Mouse (Mus musculus) left cerebral cortex, postnatal 4 days (tissue): ENCODE results near the gene Sipa1l3. TPM values are rescaled to one million over a fixed set of nuclear protein-coding genes. Genes with fewer than 3 reads are reported as not detected.
A peak's percentile ranks its signal among the peaks of the same experiment; 100 is the strongest.

Experiments used
- DNase-seq: peaks from one replicate; pipeline ENCODE4 v3.0.0-alpha.2; 2022
- intact Hi-C: fragments of 180-260 bp; cut with DNase I; formaldehyde crosslinking; loops from one replicate; pipeline ENCODE4 v1.15.1; 2025
- total RNA-seq, 2 experiments: library from RNA; stranded (reverse); gene quantifications; 2 replicates each; pipeline ENCODE4 v1.2.3; 2021

The Sipa1l3 gene
- total RNA-seq, 2 experiments from 2014 or later = 58.2 to 58.4 TPM

- intact Hi-C loops = no loop called here
- DNase-seq = no peak
These were observed 98.6 kb downstream of the Sipa1l3 start for GRCm38 (mm10) chr7:29419836-29420235.

GRCm38 (mm10) chr7:29418231-29418630, 100.2 kb downstream of the Sipa1l3 start:
- DNase-seq = no peak
- intact Hi-C loops = no loop called here

GRCm38 (mm10) chr7:29417332-29418069, 100.9 kb downstream of the Sipa1l3 start:
- no peak for DNase-seq
- intact Hi-C loops = no loop called here

GRCm38 (mm10) chr7:29416906-29417305, 101.5 kb downstream of the Sipa1l3 start:
- intact Hi-C loops = no loop called here
- DNase-seq = no peak

GRCm38 (mm10) chr7:29411838-29412580, 106.4 kb downstream of the Sipa1l3 start:
- no peak for DNase-seq

GRCm38 (mm10) chr7:29411216-29411816, 107.1 kb downstream of the Sipa1l3 start:
- intact Hi-C loops = no loop called here
- DNase-seq = no peak

More at GRCm38 (mm10) chr7:29411838-29412580, 106.4 kb downstream of the Sipa1l3 start:
- intact Hi-C loops = no loop called here

GRCm38 (mm10) chr7:29410402-29410801, 108.0 kb downstream of the Sipa1l3 start:
- intact Hi-C loops = no loop called here
- DNase-seq = no peak

- no peak for DNase-seq
- intact Hi-C loops = no loop called here
These were observed 111.6 kb downstream of the Sipa1l3 start for GRCm38 (mm10) chr7:29406855-29407254.

- DNase-seq = no peak
- intact Hi-C loops = no loop called here
These were observed 114.3 kb downstream of the Sipa1l3 start for GRCm38 (mm10) chr7:29404126-29404525.

GRCm38 (mm10) chr7:29402015-29402414, 116.4 kb downstream of the Sipa1l3 start:
- intact Hi-C loops = no loop called here
- DNase-seq = no peak

- DNase-seq = peak; percentile 70
- intact Hi-C loops = no loop called here
These were observed 118.0 kb downstream of the Sipa1l3 start for GRCm38 (mm10) chr7:29400451-29400850.

GRCm38 (mm10) chr7:29399056-29399455, 119.4 kb downstream of the Sipa1l3 start:
- intact Hi-C loops = no loop called here
- DNase-seq = peak; percentile 65

- intact Hi-C loops = no loop called here
- DNase-seq = peak; percentile 66
These were observed 121.0 kb downstream of the Sipa1l3 start for GRCm38 (mm10) chr7:29397486-29397885.

GRCm38 (mm10) chr7:29396943-29397340, 121.5 kb downstream of the Sipa1l3 start:
- DNase-seq = peak; percentile 67
- intact Hi-C loops = no loop called here

GRCm38 (mm10) chr7:29396216-29396942, 122.1 kb downstream of the Sipa1l3 start:
- DNase-seq = no peak
- intact Hi-C loops = no loop called here

GRCm38 (mm10) chr7:29395179-29395578, 123.3 kb downstream of the Sipa1l3 start:
- intact Hi-C loops = no loop called here

GRCm38 (mm10) chr7:29393292-29393691, 125.1 kb downstream of the Sipa1l3 start:
- intact Hi-C loops = no loop called here
- peak; percentile 95 for DNase-seq

More at GRCm38 (mm10) chr7:29395179-29395578, 123.3 kb downstream of the Sipa1l3 start:
- no peak for DNase-seq

GRCm38 (mm10) chr7:29392805-29393204, 125.6 kb downstream of the Sipa1l3 start:
- DNase-seq = no peak
- intact Hi-C loops = no loop called here

GRCm38 (mm10) chr7:29391761-29392512, 126.5 kb downstream of the Sipa1l3 start:
- intact Hi-C loops = no loop called here
- DNase-seq = peak; percentile 96

- intact Hi-C loops = no loop called here
- peak; percentile 71 for DNase-seq
These were observed 127.2 kb downstream of the Sipa1l3 start for GRCm38 (mm10) chr7:29391112-29391760.
